Mouse (Mus musculus) neural tube, embryonic 12.5 days (tissue): ENCODE data around the gene Mnd1. TPM values are rescaled to one million over a fixed set of nuclear protein-coding genes. Genes with fewer than 3 reads are reported as not detected.
A peak's percentile ranks its signal among the peaks of the same experiment; 100 is the strongest.

Source experiments
- ATAC-seq: fragments of 200-750 bp; cut with Nextera tagmentation; 2 replicates; pipeline ENCODE4 v1.8.0; 2017; ENCODE audit warnings: low read depth, mild to moderate bottlenecking, moderate TSS enrichment, moderate library complexity; ENCODE audit not compliant: low FRiP score
- H3K27ac ChIP-seq: fragments of 300-500 bp; sonication (generic); 2 replicates; pipeline ENCODE4 v1.5.1; 2016
- H3K27me3 ChIP-seq: fragments of 300-500 bp; sonication (generic); replicated peaks from 2 replicates; pipeline ENCODE4 v1.6.1; 2016; ENCODE audit warnings: mild to moderate bottlenecking
- H3K36me3 ChIP-seq: fragments of 300-500 bp; sonication (generic); 2 replicates; pipeline ENCODE4 v1.6.1; 2016; ENCODE audit warnings: mild to moderate bottlenecking
- H3K4me1 ChIP-seq: fragments of 300-500 bp; sonication (generic); 2 replicates; pipeline ENCODE4 v1.6.1; 2016
- H3K4me2 ChIP-seq: fragments of 300-500 bp; sonication (generic); replicated peaks from 2 replicates; pipeline ENCODE4 v1.6.1; 2016; ENCODE audit warnings: mild to moderate bottlenecking
- H3K4me3 ChIP-seq: fragments of 300-500 bp; sonication (generic); 2 replicates; pipeline ENCODE4 v1.5.1; 2016
- H3K9ac ChIP-seq: fragments of 300-500 bp; sonication (generic); 2 replicates; pipeline ENCODE4 v1.6.1; 2016; ENCODE audit warnings: mild to moderate bottlenecking
- H3K9me3 ChIP-seq: fragments of 300-500 bp; sonication (generic); 2 replicates; pipeline ENCODE4 v1.6.1; 2016; ENCODE audit warnings: mild to moderate bottlenecking
- WGBS: fragments of 180-500 bp; shearing (Covaris S2); methylation state at CpG from one replicate; pipeline ENCODE4 v1.1.7; 2016; 5-methylcytosine and 5-hydroxymethylcytosine counted together
- polyA plus RNA-seq: library from polyadenylated mRNA; unstranded; fragments of >200 nt; fragmentation: Nextera tagmentation; extraction: Ambion mirVana; gene quantifications from 2 replicates; pipeline ENCODE4 v1.2.1, GENCODE M21; 2016

Gene Mnd1
- polyA plus RNA-seq, 1 experiment from 2014 or later, result 6.2 TPM

DNA sequence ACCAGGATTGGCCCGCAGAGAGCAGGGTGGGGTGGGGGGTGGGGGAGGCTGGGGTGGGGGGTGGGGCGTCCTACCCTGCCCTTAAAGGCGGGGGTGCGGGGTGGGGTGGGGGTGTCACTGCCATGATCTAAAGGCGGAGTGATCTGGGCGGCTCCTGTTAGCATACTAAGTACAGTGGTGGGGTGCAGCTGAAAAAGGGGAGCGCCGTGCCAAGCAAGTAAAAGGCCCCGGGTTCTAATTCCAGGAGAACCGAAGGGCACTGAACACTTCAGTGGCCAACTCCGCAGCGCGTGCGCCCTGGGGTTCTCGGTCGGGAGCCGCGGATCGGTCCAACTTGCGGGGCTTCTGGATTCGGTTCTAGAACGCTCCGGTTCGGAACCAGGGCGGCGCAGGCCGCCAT lies 440 bp downstream of the Mnd1 start:
- H3K36me3 ChIP-seq, result peaks cover 13% of the 10 kb centered on the region
- H3K9me3 ChIP-seq, result no peaks in the 10 kb centered on the region
- H3K27ac ChIP-seq, result no peak overlapping the region
- under 1% methylated on average over 26 of the region's 27 CpGs for WGBS
- peak; percentile 64 for ATAC-seq
- H3K4me3 ChIP-seq, result peak overlapping the region; percentile 45
- no peaks in the 10 kb centered on the region for H3K27me3 ChIP-seq
- H3K9ac ChIP-seq, result peak overlapping the region; percentile 56
- peak overlapping the region; percentile 96 for H3K4me2 ChIP-seq
- H3K4me1 ChIP-seq, result peaks cover 7% of the 10 kb centered on the region; the same call in 1 of the 2 replicates

DNA sequence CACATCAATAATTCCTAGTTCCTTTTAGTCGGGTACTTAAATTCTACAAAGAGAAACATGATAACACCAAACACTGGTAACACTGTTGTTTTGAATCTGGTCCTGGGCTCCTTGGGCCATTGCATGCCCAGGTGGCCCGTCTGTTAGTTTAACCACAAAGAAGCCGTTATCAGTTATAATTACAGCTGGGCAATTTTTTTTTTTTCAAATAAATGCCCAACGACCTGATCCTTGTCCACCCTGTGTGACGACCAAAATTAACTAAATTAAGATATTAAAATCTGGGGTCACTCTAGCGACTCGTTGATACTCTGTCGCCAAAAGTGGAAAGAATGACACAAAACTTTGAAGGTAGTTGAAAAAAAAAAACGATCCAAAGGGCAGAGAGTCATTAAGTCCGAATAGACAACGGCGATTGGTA lies 855 bp downstream of the Mnd1 start:
- no peak overlapping the region for H3K9ac ChIP-seq
- 7% methylated on average over 12 of the region's 12 CpGs for WGBS
- ATAC-seq, result no peak

DNA sequence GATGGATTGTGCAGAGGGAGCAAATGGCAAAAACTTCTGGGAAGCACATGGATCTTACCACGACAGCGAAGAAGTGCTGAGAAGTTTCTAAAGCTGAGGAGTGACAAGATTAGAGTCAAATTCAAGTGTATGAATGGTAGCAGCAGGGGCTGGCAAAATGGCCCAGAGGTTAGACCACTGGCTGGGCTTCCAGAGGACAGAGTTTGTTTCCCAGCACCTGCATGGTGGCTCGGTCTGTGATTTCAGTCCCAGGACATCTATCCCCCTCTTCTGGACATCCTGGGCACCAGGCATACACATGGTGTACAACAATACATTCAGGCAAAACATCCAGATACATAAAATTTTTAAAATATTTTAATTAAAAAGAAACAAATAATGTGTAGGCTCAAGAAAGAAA lies 5.8 kb downstream of the Mnd1 start:
- Histone ChIP-seq H3K4me1 (no peaks in the 10 kb centered on the region), H3K4me3 (no peak overlapping the region), H3K36me3 (no peaks in the 10 kb centered on the region), H3K9me3 (no peaks in the 10 kb centered on the region), H3K27me3 (no peaks in the 10 kb centered on the region), H3K27ac (no peak overlapping the region), H3K9ac (no peak overlapping the region), H3K4me2 (no peak overlapping the region)
- 93% methylated on average over 3 of the region's 3 CpGs for WGBS
- no peak for ATAC-seq

More for the DNA sequence above, 855 bp downstream of the Mnd1 start:
- H3K4me1 ChIP-seq, result peaks cover 7% of the 10 kb centered on the region; the same call in 1 of the 2 replicates
- H3K4me3 ChIP-seq, result no peak overlapping the region
- H3K27ac ChIP-seq, result no peak overlapping the region
- no peaks in the 10 kb centered on the region for H3K27me3 ChIP-seq
- H3K9me3 ChIP-seq, result no peaks in the 10 kb centered on the region
- peaks cover 9% of the 10 kb centered on the region for H3K36me3 ChIP-seq
- peak overlapping the region; percentile 96 for H3K4me2 ChIP-seq

DNA sequence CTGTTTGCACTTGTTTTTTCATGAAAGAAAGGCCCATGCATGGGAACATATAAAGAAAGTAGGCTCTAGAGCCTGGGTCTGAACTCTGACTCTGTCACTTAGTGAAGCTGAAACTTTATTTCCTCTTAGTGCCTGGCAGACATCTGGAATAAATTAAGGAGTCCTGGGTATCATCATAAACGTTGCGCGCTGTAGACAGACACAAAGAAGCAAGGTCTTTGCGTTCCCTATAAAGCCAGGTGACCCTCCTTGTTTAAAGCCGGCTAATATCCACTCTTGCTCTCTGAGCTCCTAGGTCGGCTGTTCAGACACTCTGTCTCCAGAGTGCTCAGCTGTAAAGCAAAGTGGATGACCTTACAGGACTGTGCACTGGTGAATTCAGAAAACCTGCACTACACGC lies 14.6 kb downstream of the Mnd1 start:
- Histone ChIP-seq H3K4me3 (no peak overlapping the region), H3K4me2 (no peak overlapping the region), H3K4me1 (no peaks in the 10 kb centered on the region), H3K27ac (no peak overlapping the region), H3K36me3 (no peaks in the 10 kb centered on the region), H3K27me3 (no peaks in the 10 kb centered on the region), H3K9ac (no peak overlapping the region), H3K9me3 (no peaks in the 10 kb centered on the region)
- no peak for ATAC-seq
- 78% methylated on average over 7 of the region's 7 CpGs for WGBS

DNA sequence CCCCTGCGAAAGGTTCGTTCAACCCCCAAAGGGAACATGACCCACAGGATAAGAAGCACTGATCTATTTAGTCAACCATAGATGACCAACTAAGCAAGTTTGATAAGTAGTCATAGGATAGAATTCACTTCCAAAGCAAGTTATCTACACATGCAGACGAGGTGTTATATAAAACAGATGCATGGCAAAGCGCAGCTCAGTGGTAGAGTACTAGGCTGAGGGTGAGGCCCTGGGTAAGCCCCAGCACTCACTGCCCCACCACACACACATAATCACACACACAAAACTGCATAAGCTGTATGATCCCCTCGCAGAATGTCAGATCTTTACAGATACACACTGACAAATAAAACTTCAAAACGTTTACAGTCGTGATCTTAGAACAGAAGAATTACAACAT lies 19.1 kb downstream of the Mnd1 start:
- Histone ChIP-seq H3K9ac (no peak overlapping the region), H3K4me2 (no peak overlapping the region), H3K27ac (no peak overlapping the region), H3K9me3 (no peaks in the 10 kb centered on the region), H3K27me3 (no peaks in the 10 kb centered on the region), H3K36me3 (no peaks in the 10 kb centered on the region), H3K4me3 (no peak overlapping the region), H3K4me1 (no peaks in the 10 kb centered on the region)
- no peak for ATAC-seq
- 89% methylated on average over 7 of the region's 7 CpGs for WGBS

DNA sequence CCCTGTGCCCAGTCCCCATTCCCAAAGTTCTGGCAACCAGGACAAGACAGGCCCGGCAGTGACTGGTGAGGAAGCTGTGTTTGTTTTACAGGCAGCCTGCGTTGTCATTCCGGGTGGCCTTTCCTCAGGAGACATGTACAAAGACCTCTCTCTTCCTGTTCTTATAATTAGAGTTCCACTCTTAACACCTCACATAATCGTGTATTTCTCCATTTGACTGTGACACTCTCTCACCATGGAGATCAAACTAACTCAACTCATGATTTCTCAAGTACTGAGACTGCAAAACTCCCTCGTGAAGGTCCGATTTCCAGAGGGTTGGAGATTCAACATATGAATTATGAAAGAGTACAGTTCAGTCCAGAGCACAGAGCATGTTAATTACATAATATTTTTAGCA lies 19.7 kb downstream of the Mnd1 start:
- Histone ChIP-seq H3K9me3 (no peaks in the 10 kb centered on the region), H3K9ac (no peak overlapping the region), H3K4me3 (no peak overlapping the region), H3K4me2 (0 out of 2 replicates have a peak overlapping the region, but pooled peaks have one; percentile 3), H3K27ac (no peak overlapping the region), H3K36me3 (no peaks in the 10 kb centered on the region), H3K27me3 (no peaks in the 10 kb centered on the region), H3K4me1 (no peaks in the 10 kb centered on the region)
- no peak for ATAC-seq
- WGBS, result 73% methylated on average over 6 of the region's 6 CpGs

DNA sequence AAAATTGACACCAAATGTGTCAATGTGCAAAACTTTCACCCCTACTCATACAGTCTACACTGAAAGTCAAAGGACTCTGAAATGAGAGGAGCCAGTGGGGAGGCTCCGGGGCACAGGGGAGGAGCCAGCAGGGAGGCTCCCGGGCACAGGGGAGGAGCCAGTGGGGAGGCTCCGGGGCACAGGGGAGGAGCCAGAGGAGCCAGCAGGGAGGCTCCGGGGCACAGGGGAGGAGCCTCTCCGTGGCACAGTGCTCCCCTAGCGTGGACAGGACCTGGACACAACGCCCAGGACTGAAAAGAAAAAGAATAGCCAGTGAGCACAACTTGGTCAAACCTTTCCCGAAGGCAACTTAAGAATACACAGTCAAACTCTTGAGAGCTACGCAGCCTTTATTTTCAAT lies 20.2 kb downstream of the Mnd1 start:
- Histone ChIP-seq H3K27ac (no peak overlapping the region), H3K9ac (no peak overlapping the region), H3K27me3 (no peaks in the 10 kb centered on the region), H3K4me3 (no peak overlapping the region), H3K9me3 (no peaks in the 10 kb centered on the region), H3K4me2 (0 out of 2 replicates have a peak overlapping the region, but pooled peaks have one; percentile 3), H3K4me1 (no peaks in the 10 kb centered on the region), H3K36me3 (no peaks in the 10 kb centered on the region)
- ATAC-seq, result no peak
- 30% methylated on average over 9 of the region's 9 CpGs for WGBS

DNA sequence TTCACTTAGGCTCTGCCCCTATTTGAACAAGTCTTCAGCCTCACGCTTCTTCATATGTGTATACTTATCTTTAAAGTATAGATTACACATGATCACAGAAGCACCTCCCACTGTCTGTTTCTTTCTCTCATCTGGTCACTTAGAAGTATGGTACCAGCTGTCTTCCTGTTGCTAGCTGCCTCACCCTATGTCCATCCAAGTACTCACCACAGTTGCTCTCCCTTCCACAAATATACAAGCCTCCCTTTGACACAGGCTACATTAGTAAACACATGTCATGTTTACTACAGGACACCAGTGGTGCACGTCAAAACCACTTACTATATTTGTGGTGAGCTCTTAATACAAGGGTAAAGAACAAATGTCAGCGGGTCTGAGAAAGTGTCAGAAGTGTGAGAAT lies 24.2 kb downstream of the Mnd1 start:
- Histone ChIP-seq H3K27me3 (no peaks in the 10 kb centered on the region), H3K4me3 (no peak overlapping the region), H3K27ac (no peak overlapping the region), H3K4me2 (no peak overlapping the region), H3K9ac (no peak overlapping the region), H3K4me1 (no peaks in the 10 kb centered on the region), H3K36me3 (no peaks in the 10 kb centered on the region), H3K9me3 (no peaks in the 10 kb centered on the region)
- ATAC-seq, result no peak
- WGBS, result 93% methylated on average over 3 of the region's 3 CpGs

DNA sequence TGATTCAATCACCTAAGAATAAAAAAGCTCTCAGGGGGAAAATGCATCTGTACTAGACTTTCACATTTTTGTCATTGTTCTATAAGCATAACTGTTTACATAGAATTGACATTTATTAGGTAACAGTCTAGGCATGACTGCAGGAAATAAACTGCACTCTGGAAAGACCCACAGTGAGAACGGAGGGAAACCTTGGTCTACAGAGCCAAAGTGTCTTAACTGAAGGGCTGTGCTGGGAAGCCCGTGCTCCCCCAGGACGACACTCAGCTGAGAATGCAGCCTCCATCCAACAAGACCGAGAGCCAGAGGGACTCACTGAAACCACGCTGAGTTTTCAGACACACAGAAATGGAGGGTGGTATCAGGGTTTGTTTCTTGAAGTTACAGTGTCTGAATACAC lies 24.8 kb downstream of the Mnd1 start:
- H3K4me3 ChIP-seq, result no peak overlapping the region
- no peaks in the 10 kb centered on the region for H3K27me3 ChIP-seq
- H3K9ac ChIP-seq, result no peak overlapping the region
- no peaks in the 10 kb centered on the region for H3K9me3 ChIP-seq
- no peak for ATAC-seq
- WGBS, result 69% methylated on average over 5 of the region's 5 CpGs
- H3K4me1 ChIP-seq, result no peaks in the 10 kb centered on the region
- no peaks in the 10 kb centered on the region for H3K36me3 ChIP-seq
- no peak overlapping the region for H3K27ac ChIP-seq
- no peak overlapping the region for H3K4me2 ChIP-seq

DNA sequence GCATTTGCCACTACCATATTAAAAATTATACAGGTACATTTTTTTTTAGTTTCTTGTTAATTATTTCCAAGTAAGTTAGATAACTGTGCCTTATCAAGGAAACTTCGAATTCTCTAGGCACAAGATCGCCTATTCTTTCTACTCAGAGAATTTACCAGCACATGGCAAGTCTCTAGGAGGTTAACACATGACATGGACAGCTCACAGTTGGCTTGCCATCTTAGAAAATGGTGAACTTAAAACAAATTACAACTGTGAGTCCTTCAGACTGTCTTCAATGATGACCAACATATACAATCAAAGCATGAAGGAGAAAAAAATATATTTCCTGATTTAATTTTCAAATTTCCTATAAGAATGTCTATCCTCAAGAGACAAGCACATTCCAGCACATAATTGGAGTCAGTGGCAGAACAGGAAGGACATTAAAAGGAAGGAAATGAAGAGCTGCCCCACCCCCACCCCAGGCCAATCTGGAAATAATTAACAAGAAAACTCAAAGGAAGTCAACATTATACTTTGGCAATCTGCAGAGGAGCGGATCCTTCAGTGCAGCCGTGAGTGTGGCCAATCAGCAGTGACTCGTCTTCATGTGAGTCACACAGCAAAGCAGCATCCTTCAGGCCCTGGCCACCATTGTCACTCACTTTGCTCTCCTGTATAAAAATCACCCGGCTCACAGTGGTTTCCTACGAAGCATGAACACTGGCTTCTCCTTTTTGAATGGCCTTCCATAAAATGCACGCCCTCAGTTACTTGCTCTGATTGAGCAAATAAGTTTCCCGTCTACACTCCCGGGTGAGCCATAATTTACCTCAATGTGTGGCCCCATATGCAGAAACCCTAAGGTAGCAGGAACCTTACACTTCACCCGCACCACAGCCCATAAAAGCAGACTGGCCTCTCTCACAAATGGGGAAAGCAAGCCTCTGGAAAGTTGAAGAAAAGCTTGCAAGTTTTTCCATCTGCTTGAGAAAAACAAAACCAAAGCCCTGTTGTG lies 26.4 kb downstream of the Mnd1 start:
- 36% methylated on average over 11 of the region's 11 CpGs for WGBS
- H3K9ac ChIP-seq, result no peak overlapping the region
- H3K36me3 ChIP-seq, result no peaks in the 10 kb centered on the region
- H3K4me1 ChIP-seq, result no peaks in the 10 kb centered on the region
- no peaks in the 10 kb centered on the region for H3K27me3 ChIP-seq
- H3K4me3 ChIP-seq, result no peak overlapping the region
- H3K4me2 ChIP-seq, result no peak overlapping the region
- H3K9me3 ChIP-seq, result no peaks in the 10 kb centered on the region
- no peak for ATAC-seq
- H3K27ac ChIP-seq, result no peak overlapping the region

DNA sequence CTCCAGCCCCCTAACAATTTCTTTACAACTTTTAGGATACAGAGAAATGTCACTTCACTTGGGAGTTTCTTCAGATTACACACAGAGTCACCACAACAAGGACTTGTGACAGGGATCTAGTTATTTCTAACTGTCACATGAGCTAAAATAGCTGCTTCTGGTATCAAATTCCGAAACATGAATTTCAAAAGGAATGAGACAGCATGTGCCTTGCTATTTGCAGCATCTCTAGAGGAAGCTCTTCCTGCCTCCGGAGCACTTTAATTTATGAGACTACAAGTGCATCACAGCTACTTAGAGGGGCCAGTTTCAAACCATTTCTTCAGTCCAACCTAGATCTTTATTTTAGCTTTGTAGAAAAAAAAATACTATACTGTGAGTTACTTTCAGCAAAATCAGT lies 28.2 kb downstream of the Mnd1 start:
- Histone ChIP-seq H3K36me3 (no peaks in the 10 kb centered on the region), H3K9me3 (no peaks in the 10 kb centered on the region), H3K4me1 (no peaks in the 10 kb centered on the region), H3K4me3 (no peak overlapping the region), H3K27ac (no peak overlapping the region), H3K27me3 (no peaks in the 10 kb centered on the region), H3K9ac (no peak overlapping the region), H3K4me2 (no peak overlapping the region)
- ATAC-seq, result no peak
- 66% methylated on average over 2 of the region's 2 CpGs for WGBS

DNA sequence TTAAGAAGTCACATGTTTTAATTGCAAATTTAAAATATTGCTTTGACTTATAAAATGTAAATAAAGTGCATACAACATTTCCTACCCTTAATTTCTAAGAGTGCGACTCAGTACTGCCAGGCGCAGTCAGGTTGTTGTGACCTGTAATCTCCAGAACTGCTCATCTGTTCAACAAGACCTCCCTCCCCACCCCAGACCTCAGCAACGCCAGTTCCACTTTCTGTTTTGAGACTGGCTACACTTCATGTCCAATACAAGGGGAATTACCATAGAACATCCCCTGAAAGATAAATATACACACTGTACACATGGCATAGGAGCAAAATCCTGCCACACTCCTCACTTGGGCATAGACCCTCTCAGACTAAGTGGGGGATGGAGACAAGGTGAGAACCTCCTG lies 28.9 kb downstream of the Mnd1 start:
- Histone ChIP-seq H3K27ac (no peak overlapping the region), H3K9ac (no peak overlapping the region), H3K36me3 (no peaks in the 10 kb centered on the region), H3K27me3 (no peaks in the 10 kb centered on the region), H3K9me3 (no peaks in the 10 kb centered on the region), H3K4me2 (no peak overlapping the region), H3K4me3 (no peak overlapping the region), H3K4me1 (no peaks in the 10 kb centered on the region)
- WGBS, result 87% methylated on average over 3 of the region's 3 CpGs
- ATAC-seq, result no peak
